Mouse (Mus musculus) macrophage (primary cell): ENCODE results near the gene Hc. TPM values are rescaled to one million over a fixed set of nuclear protein-coding genes. Genes with fewer than 3 reads are reported as not detected.

Experiments used
- H3K27ac ChIP-seq: fragments of 350-480 bp; formaldehyde crosslinking; 2 replicates; pipeline ENCODE4 v1.9.0; 2021
- H3K36me3 ChIP-seq: fragments of 350-480 bp; formaldehyde crosslinking; 2 replicates; pipeline ENCODE4 v1.9.0; 2021; ENCODE audit errors: inconsistent target
- H3K4me3 ChIP-seq: fragments of 350-480 bp; formaldehyde crosslinking; 2 replicates; pipeline ENCODE4 v1.9.0; 2021; ENCODE audit errors: inconsistent target
- H3K79me2 ChIP-seq: fragments of 350-480 bp; formaldehyde crosslinking; 2 replicates; pipeline ENCODE4 v1.9.0; 2021; ENCODE audit errors: inconsistent target
- WGBS: methylation state at CpG from one replicate; pipeline ENCODE4 v1.1.7; 2026; ENCODE audit warnings: inconsistent platforms; ENCODE audit not compliant: missing documents; 5-methylcytosine and 5-hydroxymethylcytosine counted together
- polyA plus RNA-seq: library from polyadenylated mRNA; stranded (reverse); fragments of 250-400 nt; gene quantifications from 3 replicates; pipeline ENCODE4 v1.2.4, GENCODE M21; 2018; ENCODE audit warnings: inconsistent platforms

Hc gene
- polyA plus RNA-seq, 1 experiment from 2014 or later: not detected

GRCm38 (mm10) chr2:34943556-34944120, 117.6 kb downstream of the Hc start:
- 73% methylated on average over 13 of the region's 13 CpGs for WGBS
- H3K79me2 ChIP-seq: no peaks in the 10 kb centered on the region
- no peak overlapping the region for H3K4me3 ChIP-seq
- no peak overlapping the region for H3K27ac ChIP-seq
- H3K36me3 ChIP-seq: no peaks in the 10 kb centered on the region

- no peaks in the 10 kb centered on the region for H3K79me2 ChIP-seq
- H3K36me3 ChIP-seq: no peaks in the 10 kb centered on the region
- H3K27ac ChIP-seq: no peak overlapping the region
- H3K4me3 ChIP-seq: no peak overlapping the region
- 94% methylated on average over 11 of the region's 11 CpGs for WGBS
Measured at GRCm38 (mm10) chr2:34941061-34941675, 120.1 kb downstream of the Hc start.

GRCm38 (mm10) chr2:34940246-34940645, 121.0 kb downstream of the Hc start:
- no peaks in the 10 kb centered on the region for H3K79me2 ChIP-seq
- WGBS: 96% methylated on average over 5 of the region's 5 CpGs
- H3K36me3 ChIP-seq: no peaks in the 10 kb centered on the region
- H3K27ac ChIP-seq: no peak overlapping the region
- H3K4me3 ChIP-seq: no peak overlapping the region

- Histone ChIP-seq H3K27ac (no peak overlapping the region), H3K4me3 (no peak overlapping the region), H3K79me2 (no peaks in the 10 kb centered on the region), H3K36me3 (no peaks in the 10 kb centered on the region)
- WGBS: 6% methylated on average over 8 of the region's 8 CpGs
Measured at GRCm38 (mm10) chr2:34938269-34939208, 122.7 kb downstream of the Hc start.

- WGBS: 49% methylated on average over 5 of the region's 5 CpGs
- no peaks in the 10 kb centered on the region for H3K36me3 ChIP-seq
- no peaks in the 10 kb centered on the region for H3K79me2 ChIP-seq
- no peak overlapping the region for H3K27ac ChIP-seq
- H3K4me3 ChIP-seq: no peak overlapping the region
Measured at GRCm38 (mm10) chr2:34937460-34937859, 123.8 kb downstream of the Hc start.

Other genes with a start within 250 kb of the Hc start
- 50.4 to 70.6 TPM (median 53.7 TPM) in 3 replicates for gene Fbxw2, start 235.1 kb downstream of the Hc start, polyA plus RNA-seq
- gene Gm34653, start 228.4 kb downstream of the Hc start, polyA plus RNA-seq: not detected in 3 replicates
- not detected in 3 replicates for gene Cutal, start 187.0 kb downstream of the Hc start, polyA plus RNA-seq
- gene Psmd5, start 186.5 kb downstream of the Hc start, polyA plus RNA-seq: 14.4 to 23.0 TPM (median 19.4 TPM) in 3 replicates
- 0.77 to 6.5 TPM (median 3.5 TPM) in 3 replicates for gene Phf19, start 147.4 kb downstream of the Hc start, polyA plus RNA-seq
- gene Traf1, start 99.7 kb downstream of the Hc start, polyA plus RNA-seq: 3.0 to 7.8 TPM (median 3.3 TPM) in 3 replicates
- gene AI182371, start 40.1 kb upstream of the Hc start, polyA plus RNA-seq: 0.22 to 1.00 TPM (median 0.40 TPM) in 3 replicates
- 10.1 to 21.6 TPM (median 17.6 TPM) in 3 replicates for gene Cntrl, start 48.1 kb upstream of the Hc start, polyA plus RNA-seq
- 185 to 231 TPM (median 186 TPM) in 3 replicates for gene Rab14, start 139.7 kb upstream of the Hc start, polyA plus RNA-seq
- 134 to 277 TPM (median 181 TPM) in 3 replicates for gene Gsn, start 194.9 kb upstream of the Hc start, polyA plus RNA-seq